Mouse (Mus musculus) embryonic fibroblast, embryonic 13.5 days (primary cell): ENCODE data around the gene Kdelr2. TPM values are rescaled to one million over a fixed set of nuclear protein-coding genes. Genes with fewer than 3 reads are reported as not detected.

Experiments
- H3K27ac ChIP-seq: 2 replicates; pipeline ENCODE4 v1.5.1; 2012; ENCODE audit warnings: low read length, control low read depth, inconsistent platforms; ENCODE audit not compliant: insufficient read depth
- H3K4me1 ChIP-seq: 2 replicates; pipeline ENCODE4 v1.6.1; 2011; ENCODE audit warnings: low read length; ENCODE audit not compliant: control insufficient read depth, insufficient read depth
- H3K4me3 ChIP-seq: 2 replicates; pipeline ENCODE4 v1.5.1; 2011; ENCODE audit warnings: mild to moderate bottlenecking, control low read depth, low read length; ENCODE audit not compliant: insufficient read depth
- CTCF ChIP-seq: IDR thresholded peaks from 2 replicates; pipeline ENCODE4 v1.5.1; 2011; ENCODE audit warnings: mild to moderate bottlenecking, control low read depth, low read length, moderate library complexity, borderline replicate concordance; ENCODE audit not compliant: insufficient read depth
- POLR2A ChIP-seq: IDR thresholded peaks from 2 replicates; pipeline ENCODE4 v1.6.1; 2011; ENCODE audit warnings: low read depth, mild to moderate bottlenecking, control low read depth, low read length, moderate library complexity
- polyA plus RNA-seq: library from polyadenylated mRNA; stranded (reverse); fragments of >200 nt; gene quantifications from 2 replicates; pipeline ENCODE4 v1.2.4, GENCODE M21; 2011; ENCODE audit warnings: low read depth; ENCODE audit not compliant: missing spikeins, insufficient read length

Kdelr2 gene
- polyA plus RNA-seq, 1 experiment, result 354 TPM

- TF ChIP-seq POLR2A (no peak), CTCF (no peak)
Measured at GRCm38 (mm10) chr5:143469628-143470027, 66.0 kb downstream of the Kdelr2 start.

GRCm38 (mm10) chr5:143470421-143471164 lies 67.0 kb downstream of the Kdelr2 start:
- Histone ChIP-seq H3K4me3 (no peak overlapping the region), H3K27ac (no peak overlapping the region), H3K4me1 (peaks cover 12% of the 10 kb centered on the region)
- TF ChIP-seq POLR2A (no peak), CTCF (no peak)

More at GRCm38 (mm10) chr5:143469628-143470027, 66.0 kb downstream of the Kdelr2 start:
- Histone ChIP-seq H3K4me3 (no peak overlapping the region), H3K27ac (no peak overlapping the region), H3K4me1 (0 out of 2 replicates have a peak, but pooled peaks cover 3% of the 10 kb centered on the region)

- Histone ChIP-seq H3K4me1 (peaks cover 10% of the 10 kb centered on the region), H3K27ac (no peak overlapping the region), H3K4me3 (no peak overlapping the region)
- TF ChIP-seq POLR2A, result no peak
- no peak for TF ChIP-seq CTCF
Measured at GRCm38 (mm10) chr5:143471165-143471546, 67.5 kb downstream of the Kdelr2 start.

Other genes starting within 250 kb of the Kdelr2 start
- 7.6 and 12.7 TPM in 2 replicates for gene Rbak, start 223.1 kb upstream of the Kdelr2 start, polyA plus RNA-seq
- gene Spdye4b, start 222.8 kb upstream of the Kdelr2 start, polyA plus RNA-seq, result not detected in 2 replicates
- not detected in 2 replicates for gene Spdye4a, start 176.9 kb upstream of the Kdelr2 start, polyA plus RNA-seq
- 9.0 and 13.8 TPM in 2 replicates for gene Zfp12, start 168.7 kb upstream of the Kdelr2 start, polyA plus RNA-seq
- gene Zfp316, start 133.8 kb upstream of the Kdelr2 start, polyA plus RNA-seq, result 3.6 and 3.7 TPM in 2 replicates
- gene Zfp853, start 110.2 kb upstream of the Kdelr2 start, polyA plus RNA-seq, result 0.25 and 0.44 TPM in 2 replicates
- gene E130309D02Rik, start 88.5 kb upstream of the Kdelr2 start, polyA plus RNA-seq, result 13.5 and 15.0 TPM in 2 replicates
- gene Zdhhc4, start 74.6 kb upstream of the Kdelr2 start, polyA plus RNA-seq, result 43.8 and 45.5 TPM in 2 replicates
- gene Grid2ip, start 46.5 kb upstream of the Kdelr2 start, polyA plus RNA-seq, result not detected in 2 replicates
- 6.2 and 7.1 TPM in 2 replicates for gene Daglb, start 60.7 kb downstream of the Kdelr2 start, polyA plus RNA-seq
- gene Rac1, start 124.2 kb downstream of the Kdelr2 start, polyA plus RNA-seq, result 474 and 478 TPM in 2 replicates
- 130 and 134 TPM in 2 replicates for gene Cyth3, start 218.6 kb downstream of the Kdelr2 start, polyA plus RNA-seq